Mouse (Mus musculus) bone marrow, adult 2 months (tissue): ENCODE data around the gene 4931417E11Rik. TPM values are rescaled to one million over a fixed set of nuclear protein-coding genes. Genes with fewer than 3 reads are reported as not detected.

Experiments
- H3K27ac ChIP-seq: fragments of 200-500 bp; 2 replicates; pipeline ENCODE4 v1.5.1; 2012; ENCODE audit warnings: low read depth, mild to moderate bottlenecking, control low read depth, inconsistent platforms, low read length; ENCODE audit not compliant: control insufficient read depth, poor library complexity, insufficient read depth
- H3K4me1 ChIP-seq: fragments of 200-500 bp; 2 replicates; pipeline ENCODE4 v1.6.1; 2011; ENCODE audit warnings: low read length; ENCODE audit not compliant: control insufficient read depth, insufficient read depth
- H3K4me3 ChIP-seq: fragments of 200-500 bp; replicated peaks from 2 replicates; pipeline ENCODE3; 2011; ENCODE audit warnings: mild to moderate bottlenecking, low read depth, low read length, control low read depth; ENCODE audit not compliant: control insufficient read depth
- CTCF ChIP-seq: fragments of 200-500 bp; IDR thresholded peaks from 2 replicates; pipeline ENCODE4 v1.5.1; 2011; ENCODE audit warnings: low read length, control low read depth; ENCODE audit not compliant: control insufficient read depth, insufficient read depth
- POLR2A ChIP-seq: fragments of 200-500 bp; IDR thresholded peaks from 2 replicates; pipeline ENCODE4 v1.6.1; 2011; ENCODE audit warnings: low read depth, mild to moderate bottlenecking, control low read depth, low read length, borderline replicate concordance; ENCODE audit not compliant: control insufficient read depth
- WGBS: fragments of 180-500 bp; shearing (Covaris S2); methylation state at CpG from one replicate; pipeline ENCODE4 v1.1.7; 2018; 5-methylcytosine and 5-hydroxymethylcytosine counted together
- polyA plus RNA-seq: library from polyadenylated mRNA; stranded (reverse); fragments of >200 nt; gene quantifications from 2 replicates; pipeline ENCODE4 v1.2.4, GENCODE M21; 2011; ENCODE audit warnings: low replicate concordance; ENCODE audit not compliant: missing spikeins, insufficient read depth, insufficient read length

4931417E11Rik gene
- polyA plus RNA-seq: not detected in 2 replicates

DNA sequence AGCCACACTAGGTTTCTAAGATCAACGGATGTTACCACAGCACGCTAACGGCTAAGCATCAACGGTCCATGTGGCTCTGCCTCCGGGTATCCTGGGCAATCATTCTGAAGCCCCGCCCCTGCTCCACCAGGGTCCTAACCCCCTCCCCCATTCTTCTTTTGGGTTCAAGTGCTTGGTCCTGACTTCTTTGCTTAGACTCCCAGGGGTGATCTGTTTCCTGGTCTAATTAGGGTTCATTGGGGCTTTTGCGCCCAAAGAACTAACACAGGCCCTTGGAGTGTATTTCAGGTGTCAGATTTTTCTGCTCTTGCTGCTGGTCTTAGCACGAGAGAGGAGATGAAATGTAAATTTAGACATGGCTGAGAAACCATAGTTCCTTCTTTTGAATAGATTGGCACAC is at the start of gene 4931417E11Rik:
Gene 4931417E11Rik, minus strand, starts transcription at position 101 of the 400 bp plus-strand sequence.
- no peak within 1 kb of the TSS for H3K27ac ChIP-seq
- no peak within 1 kb of the TSS for H3K4me3 ChIP-seq
- H3K4me1 ChIP-seq: no peaks in the 10 kb centered on the region
- no peak for TF ChIP-seq POLR2A
- no peak for TF ChIP-seq CTCF
- WGBS: 85% methylated on average over 8 of the region's 8 CpGs

DNA sequence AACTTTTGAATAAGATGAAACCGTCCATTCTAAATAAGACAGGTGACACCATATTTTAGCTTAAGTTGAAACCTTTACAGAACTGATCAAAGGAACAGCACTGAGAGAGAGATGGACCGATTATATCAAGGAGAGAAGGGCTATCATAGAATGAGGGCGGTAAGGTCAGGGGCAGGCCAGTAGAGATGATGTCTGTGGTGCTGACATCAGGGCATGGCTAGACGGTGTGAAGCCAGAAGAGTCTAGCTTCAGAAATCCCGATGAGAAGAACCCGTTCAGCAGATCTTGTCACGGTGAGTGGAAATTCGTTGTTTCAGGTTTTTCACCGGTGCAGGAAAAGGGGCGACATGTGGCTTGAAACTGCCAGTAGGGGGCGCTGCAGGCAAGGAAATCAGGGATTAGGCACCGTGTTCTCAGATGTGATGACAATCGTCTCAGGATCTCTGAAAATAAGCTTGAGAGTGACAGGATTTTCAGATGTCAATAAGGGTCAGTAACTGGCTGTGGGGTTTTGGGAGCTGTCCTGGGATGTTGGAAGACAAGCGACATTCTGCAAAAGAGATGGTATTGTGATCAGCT is 48.4 kb upstream of the 4931417E11Rik start:
- Histone ChIP-seq H3K4me3 (no peak overlapping the region), H3K4me1 (no peaks in the 10 kb centered on the region), H3K27ac (no peak overlapping the region)
- TF ChIP-seq CTCF (no peak), POLR2A (no peak)
- WGBS: 29% methylated on average over 14 of the region's 14 CpGs

DNA sequence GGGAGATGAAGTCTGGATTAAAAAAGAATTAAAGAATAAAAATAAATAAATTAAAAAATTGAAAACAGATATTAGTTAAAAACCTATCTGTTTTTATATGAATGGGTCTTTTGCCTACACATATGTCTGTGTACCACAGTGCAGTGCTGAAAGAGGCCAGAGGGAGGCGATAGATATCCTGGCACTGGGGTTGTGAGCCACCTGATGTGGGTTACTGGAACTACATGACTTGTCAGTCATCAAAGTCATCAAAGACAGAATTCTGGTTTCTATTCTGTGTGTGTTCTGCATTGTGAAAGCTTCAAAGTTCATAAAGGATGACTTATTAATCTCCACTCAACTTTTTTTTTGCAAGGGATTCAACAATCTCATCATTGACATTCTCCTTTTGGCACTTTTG is 43.4 kb upstream of the 4931417E11Rik start:
- TF ChIP-seq POLR2A (no peak), CTCF (no peak)
- 25% methylated on average over 1 of the region's 1 CpGs for WGBS
- Histone ChIP-seq H3K27ac (no peak overlapping the region), H3K4me3 (no peak overlapping the region), H3K4me1 (no peaks in the 10 kb centered on the region)

GRCm38 (mm10) chr6:73499631-73500030 is 30.2 kb upstream of the 4931417E11Rik start:
- H3K4me3 ChIP-seq: no peak overlapping the region
- TF ChIP-seq POLR2A (no peak), CTCF (no peak)
- WGBS: 76% methylated on average over 7 of the region's 7 CpGs
- no peaks in the 10 kb centered on the region for H3K4me1 ChIP-seq
- no peak overlapping the region for H3K27ac ChIP-seq

- H3K4me3 ChIP-seq: no peak overlapping the region
- no peaks in the 10 kb centered on the region for H3K4me1 ChIP-seq
- WGBS: 62% methylated on average over 2 of the region's 2 CpGs
- TF ChIP-seq CTCF: no peak
- no peak for TF ChIP-seq POLR2A
- H3K27ac ChIP-seq: no peak overlapping the region
Measured at GRCm38 (mm10) chr6:73497321-73497720, 27.9 kb upstream of the 4931417E11Rik start.

DNA sequence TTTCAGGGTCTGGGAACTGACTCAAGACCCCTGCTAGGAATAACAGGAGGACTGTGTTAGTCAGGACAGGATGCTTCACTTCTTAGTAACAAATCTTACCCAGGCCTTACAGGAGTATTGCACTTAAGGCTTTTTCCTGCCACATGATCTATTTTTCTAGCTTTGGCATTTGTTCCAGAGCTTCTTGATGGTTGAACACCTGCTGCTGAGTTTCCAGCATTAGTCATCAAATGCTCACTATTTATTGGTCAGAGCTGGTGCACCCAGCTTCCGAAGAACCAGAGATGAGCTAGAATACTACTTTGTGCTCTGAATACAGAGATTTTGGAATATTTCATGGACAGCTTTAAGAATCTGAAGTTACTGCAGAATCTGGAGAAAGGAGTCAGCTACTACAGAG is 21.1 kb upstream of the 4931417E11Rik start:
- 78% methylated on average over 1 of the region's 1 CpGs for WGBS
- no peak for TF ChIP-seq POLR2A
- TF ChIP-seq CTCF: no peak
- Histone ChIP-seq H3K4me3 (no peak overlapping the region), H3K4me1 (no peaks in the 10 kb centered on the region), H3K27ac (no peak overlapping the region)

GRCm38 (mm10) chr6:73485616-73486015 is 16.1 kb upstream of the 4931417E11Rik start:
- 77% methylated on average over 3 of the region's 3 CpGs for WGBS
- TF ChIP-seq CTCF (no peak), POLR2A (no peak)

DNA sequence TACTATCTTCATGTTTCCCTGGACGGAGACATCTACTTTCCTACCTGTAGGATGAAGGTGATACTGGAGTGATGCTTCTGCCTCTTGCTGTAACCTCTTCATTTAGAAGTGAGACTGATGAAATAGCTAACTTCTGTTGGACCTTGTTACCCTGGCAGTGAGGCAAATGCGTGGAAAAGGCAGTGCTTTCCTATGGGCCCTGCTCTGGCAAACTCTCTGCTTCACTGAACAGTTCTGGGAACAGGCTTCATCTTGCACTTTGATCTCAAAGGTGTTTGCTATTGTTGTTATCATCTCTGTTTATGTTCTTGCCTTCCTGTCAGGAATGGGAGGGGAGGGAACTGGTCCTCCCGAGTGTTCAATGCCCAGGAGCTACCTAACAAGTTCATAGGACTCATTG is 3.4 kb downstream of the 4931417E11Rik start:
- no peak for TF ChIP-seq CTCF
- no peak for TF ChIP-seq POLR2A
- no peak overlapping the region for H3K27ac ChIP-seq
- no peak overlapping the region for H3K4me3 ChIP-seq
- H3K4me1 ChIP-seq: no peaks in the 10 kb centered on the region
- 66% methylated on average over 3 of the region's 3 CpGs for WGBS

More at GRCm38 (mm10) chr6:73485616-73486015, 16.1 kb upstream of the 4931417E11Rik start:
- Histone ChIP-seq H3K27ac (no peak overlapping the region), H3K4me1 (no peaks in the 10 kb centered on the region), H3K4me3 (no peak overlapping the region)

DNA sequence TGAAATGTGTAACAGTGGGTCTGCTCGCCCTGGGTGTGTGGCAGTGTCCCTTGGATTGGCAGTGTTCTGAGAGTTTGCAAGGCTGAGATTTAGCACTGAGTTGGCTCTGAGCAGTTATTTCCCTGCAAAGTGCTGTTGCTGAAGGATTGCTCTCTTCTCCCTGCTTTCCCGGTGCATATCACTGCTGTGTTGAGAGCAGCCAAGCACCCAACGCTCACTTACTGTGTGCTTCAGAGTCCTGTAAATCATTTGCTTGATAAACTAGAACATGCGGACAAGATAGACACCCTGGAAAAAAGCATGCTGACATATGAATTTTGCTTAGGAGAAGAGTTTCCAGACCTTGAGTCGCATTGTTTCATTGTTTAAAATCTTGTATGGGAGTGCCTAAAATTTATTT is 6.9 kb downstream of the 4931417E11Rik start:
- TF ChIP-seq CTCF: no peak
- no peak for TF ChIP-seq POLR2A
- 76% methylated on average over 5 of the region's 5 CpGs for WGBS
- Histone ChIP-seq H3K4me3 (no peak overlapping the region), H3K4me1 (no peaks in the 10 kb centered on the region), H3K27ac (no peak overlapping the region)
